11 mouse cellular contexts compared by ENCODE assay signal in the genomic region with DNA sequence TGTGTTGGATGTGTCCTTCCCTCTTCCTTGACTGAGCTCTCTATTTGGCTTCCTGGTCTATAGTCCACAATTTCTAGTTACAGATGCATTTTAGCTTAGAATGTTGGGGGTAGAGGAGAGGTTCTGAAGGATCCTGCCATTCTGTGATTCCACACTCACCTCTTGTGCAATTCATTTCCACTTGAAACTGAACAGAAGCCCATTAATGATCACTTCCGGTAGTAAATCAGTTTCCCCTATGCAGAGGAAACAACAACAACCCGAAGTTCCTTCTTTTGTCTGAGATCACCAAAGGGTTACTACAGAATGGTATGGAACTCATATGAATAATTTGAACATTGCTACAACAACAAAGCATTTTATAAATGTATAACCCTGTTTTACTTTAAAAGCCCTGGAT.
"Had no signal": no experiment of that assay in that cellular context is flagged by ENCODE, and none has a peak within 500 bp of the region (broad histone marks: within the 10 kb centered on the region; RNA-seq: fewer than 3 reads in every experiment).

No protein-coding gene starts in this region.

- ATAC-seq: liver, postnatal 0 days; lung, postnatal 0 days; midbrain, embryonic 13.5 days; midbrain, embryonic 15.5 days had no signal

- DNase-seq: liver, postnatal 0 days; lung, adult 2 months; lung, postnatal 14 days; lung, postnatal 36 days; right cerebral cortex, postnatal 14 days; thymus, adult 18-20 months; thymus, postnatal 14 days; thymus, postnatal 36 days had no signal
